Mouse (Mus musculus): ENCODE measurements at regions not wholly inside any gene's neighbourhood (a gene's known extent, or its start where the extent isn't known, plus 50 kb on each side); places are given as distances from the start of the nearest gene placed in this dataset.

GRCm38 (mm10) chr9:115640781-115641180 is 268.5 kb upstream of the Gadl1 start:
- no peak for TF ChIP-seq CTCF (IDR thresholded peaks at IDR 0.05; ENCODE audit: low read depth)
- TF ChIP-seq EP300 (IDR thresholded peaks at IDR 0.05; ENCODE audit: low read depth) = no peak
